Mouse (Mus musculus) frontal cortex, postnatal 14 days (tissue): ENCODE data around the gene Orc3.
"Not testable (repeated sequence)": the region's sequence is repeated elsewhere in the genome, so short reads cannot be mapped to it uniquely, and the experiment has no call there.

Experiments used
- DNase-seq, 2 experiments: peaks; one replicate each; pipeline ENCODE4 v3.0.0; 2022; ENCODE audit warnings: low spot score in 2 of 2

The Orc3 gene

GRCm38 (mm10) chr4:34582476-34582875 is 32.3 kb downstream of the Orc3 start:
- no peak for DNase-seq

GRCm38 (mm10) chr4:34581990-34582389 is 32.8 kb downstream of the Orc3 start:
- peak in 1 of 2 experiments; percentile 20 for DNase-seq

GRCm38 (mm10) chr4:34581489-34581888 is 33.3 kb downstream of the Orc3 start:
- not testable (repeated sequence) for DNase-seq

GRCm38 (mm10) chr4:34579215-34579614 is 35.5 kb downstream of the Orc3 start:
- DNase-seq, result no peak

GRCm38 (mm10) chr4:34577028-34577427 is 37.7 kb downstream of the Orc3 start:
- no peak for DNase-seq

GRCm38 (mm10) chr4:34572876-34573275 is 41.9 kb downstream of the Orc3 start:
- DNase-seq, result no peak

GRCm38 (mm10) chr4:34566226-34566625 is 48.5 kb downstream of the Orc3 start:
- DNase-seq, result no peak

GRCm38 (mm10) chr4:34560971-34561370 is 53.8 kb downstream of the Orc3 start:
- no peak for DNase-seq

GRCm38 (mm10) chr4:34556183-34556582 is 58.6 kb downstream of the Orc3 start:
- no peak for DNase-seq

- no peak for DNase-seq
These were observed 59.1 kb downstream of the Orc3 start for GRCm38 (mm10) chr4:34555604-34556003.

- no peak for DNase-seq
These were observed 60.1 kb downstream of the Orc3 start for GRCm38 (mm10) chr4:34554596-34554995.

GRCm38 (mm10) chr4:34551966-34552365 is 62.8 kb downstream of the Orc3 start:
- no peak for DNase-seq

GRCm38 (mm10) chr4:34551098-34551809 is 63.5 kb downstream of the Orc3 start:
- DNase-seq, result peak; percentile 25 to 29

GRCm38 (mm10) chr4:34550748-34551097 is 64.0 kb downstream of the Orc3 start, which contains the start of gene Akirin2:
Gene Akirin2 (plus strand): TSS chr4:34550937.
- no peak for DNase-seq

- DNase-seq, result peak; percentile 95
These were observed 64.6 kb downstream of the Orc3 start for GRCm38 (mm10) chr4:34549981-34550747.

- DNase-seq, result no peak
These were observed 84.8 kb downstream of the Orc3 start for GRCm38 (mm10) chr4:34529941-34530340.

- no peak for DNase-seq
These were observed 85.4 kb downstream of the Orc3 start for GRCm38 (mm10) chr4:34529379-34529778.

GRCm38 (mm10) chr4:34528430-34529100 is 86.2 kb downstream of the Orc3 start:
- no peak for DNase-seq

GRCm38 (mm10) chr4:34526771-34527170 is 88.0 kb downstream of the Orc3 start:
- DNase-seq, result no peak

- DNase-seq, result no peak
These were observed 91.2 kb downstream of the Orc3 start for GRCm38 (mm10) chr4:34523586-34523985.

GRCm38 (mm10) chr4:34522846-34523245 is 91.9 kb downstream of the Orc3 start:
- DNase-seq, result no peak
